Mouse (Mus musculus): Measurements from ENCODE around the gene Cand2. TPM values are rescaled to one million over a fixed set of nuclear protein-coding genes. Genes with fewer than 3 reads are reported as not detected.

The Cand2 gene
- polyA plus RNA-seq, 1 experiment from 2014 or later: 59.5 TPM

DNA sequence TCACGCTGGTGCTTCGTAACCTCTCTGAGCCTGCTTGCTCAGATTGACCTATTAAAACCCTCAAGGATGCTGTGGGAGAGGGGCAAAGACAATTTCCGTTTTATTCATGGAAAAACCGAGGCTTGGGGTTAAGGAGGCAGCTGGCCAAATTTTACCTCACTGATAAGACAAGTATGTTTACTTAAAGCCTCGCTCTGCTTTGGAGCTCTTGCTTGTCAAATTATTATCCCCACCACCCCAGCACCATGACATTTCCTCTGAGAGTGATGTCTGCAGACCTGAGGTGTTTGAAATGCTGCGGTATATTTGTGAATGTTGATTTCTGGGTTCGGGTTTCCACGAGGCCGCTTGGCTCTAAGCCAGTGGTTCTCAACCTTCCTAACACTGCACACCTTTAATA is 2.0 kb downstream of the Cand2 start:
- 0 out of 2 replicates have a peak overlapping the region, but pooled peaks have one; percentile 99 for H3K27ac ChIP-seq
- no peaks in the 10 kb centered on the region for H3K27me3 ChIP-seq (ENCODE audit: poor library complexity, severe bottlenecking)
- H3K4me1 ChIP-seq: peaks cover 34% of the 10 kb centered on the region
- no peak for DNase-seq (ENCODE audit: extremely low spot score, low spot score)
- no peaks in the 10 kb centered on the region; the same call in 1 of the 2 replicates for H3K9me3 ChIP-seq
- H3K4me3 ChIP-seq: peak overlapping the region; percentile 88
- WGBS: 90% methylated on average over 9 of the region's 9 CpGs
- H3K36me3 ChIP-seq (replicated peaks): peaks cover 49% of the 10 kb centered on the region

DNA sequence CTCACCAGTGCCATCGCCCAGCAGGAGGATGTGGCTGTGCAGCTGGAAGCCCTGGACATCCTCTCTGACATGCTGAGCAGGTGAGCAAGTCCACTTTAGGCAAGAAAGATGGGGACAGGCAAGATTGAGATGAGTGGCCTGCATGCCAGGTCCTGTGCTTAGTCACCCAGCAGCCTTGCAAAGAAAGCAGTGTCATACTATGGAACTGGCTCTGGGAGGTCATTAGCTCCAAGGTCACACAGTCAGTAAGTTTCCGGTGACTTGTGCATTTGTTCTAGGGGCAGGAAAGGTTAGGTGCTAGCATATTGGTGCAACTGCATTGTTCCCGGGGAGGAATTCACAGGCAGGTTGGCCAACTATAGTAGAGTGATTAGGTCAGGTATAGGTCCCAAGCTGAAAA is 8.4 kb downstream of the Cand2 start:
- H3K4me1 ChIP-seq: no peaks in the 10 kb centered on the region
- 95% methylated on average over 3 of the region's 3 CpGs for WGBS
- no peak overlapping the region for H3K27ac ChIP-seq
- H3K4me3 ChIP-seq: no peak overlapping the region
- peaks cover 97% of the 10 kb centered on the region for H3K36me3 ChIP-seq (replicated peaks)
- H3K9me3 ChIP-seq: no peaks in the 10 kb centered on the region
- no peaks in the 10 kb centered on the region for H3K27me3 ChIP-seq (ENCODE audit: poor library complexity, severe bottlenecking)
- no peak for DNase-seq (ENCODE audit: extremely low spot score, low spot score)

DNA sequence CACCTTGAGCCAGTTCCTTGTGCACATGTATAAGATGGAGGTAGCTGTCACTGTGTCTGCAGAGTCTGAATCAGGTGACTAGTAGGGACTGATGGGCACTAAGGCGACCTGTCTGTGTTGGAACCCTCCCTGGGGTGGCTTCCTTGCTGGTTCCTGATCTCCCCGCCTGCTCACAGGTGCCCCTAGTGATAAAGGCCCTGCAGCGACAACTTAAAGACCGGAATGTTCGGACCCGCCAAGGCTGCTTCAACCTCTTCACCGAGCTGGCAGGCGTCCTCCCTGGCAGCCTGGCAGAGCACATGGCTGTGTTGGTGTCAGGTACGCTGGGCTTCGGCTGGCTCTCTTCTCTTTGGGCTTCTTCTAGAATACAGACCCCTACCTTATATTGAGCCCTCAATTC is 16.7 kb downstream of the Cand2 start:
- Histone ChIP-seq H3K4me3 (no peak overlapping the region), H3K27me3 (ENCODE audit: poor library complexity, severe bottlenecking) (no peaks in the 10 kb centered on the region), H3K4me1 (no peaks in the 10 kb centered on the region), H3K9me3 (no peaks in the 10 kb centered on the region), H3K36me3 (replicated peaks) (peaks cover 100% of the 10 kb centered on the region), H3K27ac (no peak overlapping the region)
- 89% methylated on average over 10 of the region's 10 CpGs for WGBS
- no peak for DNase-seq (ENCODE audit: extremely low spot score, low spot score)

DNA sequence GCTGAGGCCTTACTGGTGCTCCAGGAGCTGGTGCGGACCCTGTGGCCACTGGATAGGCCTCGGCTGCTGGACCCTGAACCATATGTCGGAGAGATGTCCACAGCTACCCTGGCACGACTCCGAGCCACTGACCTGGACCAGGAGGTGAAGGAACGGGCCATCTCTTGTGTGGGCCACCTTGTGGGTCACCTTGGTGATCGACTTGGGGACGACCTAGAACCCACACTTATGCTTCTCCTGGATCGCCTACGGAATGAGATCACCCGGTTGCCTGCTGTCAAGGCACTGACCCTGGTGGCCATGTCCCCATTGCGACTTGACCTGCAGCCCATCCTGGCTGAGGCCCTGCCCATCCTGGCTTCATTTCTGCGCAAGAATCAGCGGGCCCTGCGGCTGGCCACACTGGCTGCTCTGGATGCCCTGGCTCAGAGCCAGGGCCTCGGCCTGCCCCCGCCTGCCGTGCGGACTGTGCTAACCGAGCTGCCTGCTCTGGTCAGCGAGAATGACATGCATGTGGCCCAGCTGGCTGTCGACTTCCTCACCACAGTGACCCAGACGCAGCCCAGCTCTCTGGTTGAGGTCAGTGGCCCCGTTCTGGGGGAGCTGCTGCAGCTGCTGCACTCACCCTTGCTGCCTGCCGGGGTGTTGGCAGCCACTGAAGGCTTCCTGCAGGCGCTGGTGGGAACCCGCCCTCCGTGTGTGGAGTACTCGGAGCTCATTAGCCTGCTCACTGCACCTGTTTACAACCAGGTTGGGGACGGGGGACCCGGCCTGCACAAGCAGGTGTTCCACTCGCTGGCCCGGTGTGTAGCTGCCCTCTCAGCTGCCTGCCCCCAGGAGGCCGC is 17.7 kb downstream of the Cand2 start:
- Histone ChIP-seq H3K4me1 (no peaks in the 10 kb centered on the region), H3K36me3 (replicated peaks) (peaks cover 100% of the 10 kb centered on the region), H3K4me3 (no peak overlapping the region), H3K27ac (no peak overlapping the region), H3K9me3 (no peaks in the 10 kb centered on the region), H3K27me3 (ENCODE audit: poor library complexity, severe bottlenecking) (no peaks in the 10 kb centered on the region)
- 94% methylated on average over 34 of the region's 34 CpGs for WGBS
- DNase-seq (ENCODE audit: extremely low spot score, low spot score): no peak

DNA sequence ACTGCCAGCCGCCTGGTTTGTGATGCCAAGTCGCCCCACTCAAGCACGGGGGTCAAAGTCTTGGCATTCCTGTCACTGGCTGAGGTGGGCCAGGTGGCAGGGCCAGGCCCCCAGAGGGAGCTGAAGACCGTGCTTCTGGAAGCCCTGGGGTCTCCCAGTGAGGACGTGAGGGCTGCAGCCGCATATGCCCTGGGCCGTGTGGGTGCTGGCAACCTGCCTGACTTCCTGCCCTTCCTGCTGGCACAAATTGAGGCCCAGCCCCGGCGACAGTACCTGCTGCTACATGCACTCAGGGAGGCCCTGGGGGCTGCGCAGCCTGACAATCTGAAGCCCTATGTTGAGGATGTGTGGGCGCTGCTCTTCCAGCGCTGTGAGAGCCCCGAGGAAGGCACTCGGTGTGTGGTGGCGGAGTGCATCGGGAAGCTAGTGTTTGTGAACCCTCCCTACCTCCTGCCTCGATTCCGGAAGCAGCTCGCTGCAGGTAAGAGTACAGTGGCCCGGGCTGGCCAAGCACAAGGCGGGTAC is 18.4 kb downstream of the Cand2 start:
- DNase-seq (ENCODE audit: extremely low spot score, low spot score): no peak
- Histone ChIP-seq H3K4me3 (no peak overlapping the region), H3K4me1 (no peaks in the 10 kb centered on the region), H3K27ac (no peak overlapping the region), H3K9me3 (no peaks in the 10 kb centered on the region), H3K27me3 (ENCODE audit: poor library complexity, severe bottlenecking) (no peaks in the 10 kb centered on the region), H3K36me3 (replicated peaks) (peaks cover 100% of the 10 kb centered on the region)
- 93% methylated on average over 21 of the region's 21 CpGs for WGBS

DNA sequence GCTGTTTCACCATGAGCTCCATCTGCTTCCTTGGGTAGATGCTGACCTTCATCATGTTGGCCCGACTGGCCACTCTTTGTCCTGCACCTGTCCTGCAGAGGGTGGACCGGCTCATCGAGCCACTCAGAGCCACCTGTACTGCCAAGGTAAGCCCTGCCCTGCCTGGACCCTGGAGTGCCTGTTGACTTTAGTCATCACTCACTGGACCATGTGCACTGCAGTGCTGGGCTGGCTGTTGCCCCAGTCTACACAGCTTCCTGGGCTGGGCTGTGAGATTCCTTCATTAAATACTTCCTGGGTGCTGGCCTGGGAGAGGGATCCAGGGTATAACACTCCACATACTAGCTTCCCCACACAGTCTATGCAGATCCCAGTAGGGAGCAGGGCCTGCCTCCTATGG is 27.5 kb downstream of the Cand2 start:
- Histone ChIP-seq H3K36me3 (replicated peaks) (peaks cover 100% of the 10 kb centered on the region), H3K27me3 (ENCODE audit: poor library complexity, severe bottlenecking) (no peaks in the 10 kb centered on the region), H3K27ac (no peak overlapping the region), H3K4me3 (no peak overlapping the region), H3K4me1 (peaks cover 18% of the 10 kb centered on the region), H3K9me3 (no peaks in the 10 kb centered on the region)
- WGBS: 93% methylated on average over 3 of the region's 3 CpGs
- no peak for DNase-seq (ENCODE audit: extremely low spot score, low spot score)

DNA sequence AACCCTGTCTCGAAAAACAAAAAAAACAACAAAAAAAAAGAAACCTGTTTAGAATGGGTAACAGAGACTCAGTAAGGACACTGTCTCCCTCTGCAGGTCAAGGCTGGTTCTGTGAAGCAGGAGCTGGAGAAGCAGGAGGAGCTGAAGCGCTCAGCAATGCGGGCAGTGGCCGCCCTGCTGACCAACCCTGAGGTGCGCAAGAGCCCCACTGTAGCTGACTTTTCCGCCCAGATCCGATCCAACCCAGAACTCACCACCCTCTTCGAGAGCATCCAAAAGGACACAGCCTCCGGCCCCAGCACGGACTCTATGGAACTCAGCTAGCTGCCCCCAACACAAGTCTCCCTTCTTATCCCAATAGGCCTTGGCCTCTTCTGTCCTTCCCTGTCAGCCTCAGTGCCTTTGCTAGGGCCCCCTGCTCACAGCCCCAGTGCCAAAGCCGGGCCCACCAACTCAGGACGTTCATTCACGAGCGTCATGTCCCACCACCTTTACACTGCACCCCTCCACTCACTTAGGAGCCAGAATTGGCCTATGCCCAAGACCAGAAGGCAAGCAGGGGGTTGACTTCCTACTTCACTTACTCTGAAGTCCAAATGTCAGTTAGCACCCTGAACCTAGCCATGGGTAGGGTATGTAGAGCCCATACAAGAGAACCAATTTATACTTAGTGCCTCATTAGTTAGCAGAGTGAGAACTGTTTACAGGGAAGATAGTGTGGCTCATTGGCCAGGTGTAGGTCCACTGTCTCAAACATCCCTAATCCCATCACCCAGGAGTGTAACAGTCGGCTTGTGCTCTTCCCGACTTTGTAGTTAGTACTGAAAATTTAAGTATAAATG is 29.4 kb downstream of the Cand2 start:
- no peak overlapping the region for H3K27ac ChIP-seq
- DNase-seq (ENCODE audit: extremely low spot score, low spot score): peak; percentile 63
- WGBS: 52% methylated on average over 16 of the region's 16 CpGs
- no peaks in the 10 kb centered on the region for H3K9me3 ChIP-seq
- H3K36me3 ChIP-seq (replicated peaks): peaks cover 90% of the 10 kb centered on the region
- peaks cover 25% of the 10 kb centered on the region for H3K4me1 ChIP-seq
- no peaks in the 10 kb centered on the region for H3K27me3 ChIP-seq (ENCODE audit: poor library complexity, severe bottlenecking)
- peak overlapping the region; percentile 2; the same call in 1 of the 2 replicates for H3K4me3 ChIP-seq

DNA sequence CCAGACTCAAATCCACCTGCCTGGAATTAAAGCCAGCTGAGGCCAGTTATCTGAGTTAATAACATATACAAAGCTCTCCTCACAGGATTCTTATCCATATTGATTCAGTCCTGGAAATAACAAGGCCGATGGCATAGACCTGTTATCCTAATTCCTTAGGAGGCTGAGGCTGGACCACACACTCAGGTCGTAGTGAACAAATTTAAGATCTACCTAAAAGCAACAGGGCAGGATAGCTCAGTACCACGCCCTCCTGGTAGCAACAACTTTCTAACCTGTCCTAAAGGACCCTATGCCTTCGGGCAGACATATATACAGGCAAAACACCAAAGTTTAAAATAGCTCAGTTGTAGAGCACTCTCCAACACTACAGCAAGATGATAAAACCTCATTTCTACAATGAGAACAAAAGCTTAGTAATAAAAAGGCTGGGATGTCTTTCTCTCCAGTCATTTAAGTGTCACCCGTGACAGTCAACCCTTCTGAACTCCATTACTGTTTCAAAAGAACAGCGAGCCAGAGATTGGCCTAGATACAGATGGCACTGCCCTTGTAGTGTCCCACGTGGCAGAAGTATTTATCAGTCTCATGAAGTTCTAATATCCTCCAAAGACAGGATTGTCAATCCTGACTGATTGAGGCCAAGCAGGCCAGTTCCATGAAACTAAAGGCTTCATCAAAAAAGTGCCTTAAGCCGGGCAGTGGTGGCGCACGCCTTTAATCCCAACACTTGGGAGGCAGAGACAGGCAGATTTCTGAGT is 30.3 kb downstream of the Cand2 start:
- Histone ChIP-seq H3K9me3 (no peaks in the 10 kb centered on the region), H3K27ac (no peak overlapping the region), H3K4me1 (peaks cover 25% of the 10 kb centered on the region), H3K27me3 (ENCODE audit: poor library complexity, severe bottlenecking) (no peaks in the 10 kb centered on the region), H3K36me3 (replicated peaks) (peaks cover 82% of the 10 kb centered on the region), H3K4me3 (no peak overlapping the region)
- no peak for DNase-seq (ENCODE audit: extremely low spot score, low spot score)
- 76% methylated on average over 10 of the region's 10 CpGs for WGBS

DNA sequence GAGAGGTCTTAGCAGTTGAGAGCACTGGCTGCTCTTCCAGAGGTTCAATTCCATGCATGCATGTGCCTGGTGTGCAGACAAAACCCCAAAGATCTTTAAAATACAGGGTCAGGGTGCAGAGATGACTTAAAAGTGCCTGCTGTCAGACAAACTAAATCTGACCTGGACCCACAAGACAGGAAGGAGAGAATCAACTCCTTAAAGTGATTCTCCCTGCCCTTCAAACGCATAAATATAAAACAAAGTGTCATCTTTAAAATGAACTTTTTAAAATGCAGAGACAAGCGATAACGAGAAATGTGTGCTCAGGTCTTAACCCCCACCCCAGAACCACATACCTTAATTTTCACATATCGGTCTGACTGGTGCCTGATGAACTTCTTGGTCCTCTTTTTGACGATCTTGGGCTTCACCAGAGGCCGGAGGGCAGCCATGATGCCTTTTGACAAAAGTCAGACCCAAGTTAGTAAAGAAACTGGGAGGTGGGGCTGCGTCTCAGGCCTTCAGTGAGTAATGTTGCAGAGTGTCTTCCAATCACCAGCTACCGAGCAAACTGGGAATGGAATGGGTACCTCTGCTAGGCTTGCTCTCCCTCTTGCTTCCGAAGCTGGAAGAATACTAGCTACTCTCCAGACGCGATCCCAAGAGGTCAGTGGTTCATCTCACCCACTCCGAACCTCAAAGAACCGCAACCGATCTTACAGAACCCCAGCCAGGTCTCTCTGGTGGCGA is 33.3 kb downstream of the Cand2 start:
- H3K4me3 ChIP-seq: peak overlapping the region; percentile 100
- no peaks in the 10 kb centered on the region for H3K27me3 ChIP-seq (ENCODE audit: poor library complexity, severe bottlenecking)
- H3K9me3 ChIP-seq: no peaks in the 10 kb centered on the region
- WGBS: 4% methylated on average over 15 of the region's 15 CpGs
- peak overlapping the region; percentile 100 for H3K27ac ChIP-seq
- peaks cover 25% of the 10 kb centered on the region for H3K4me1 ChIP-seq
- peak; percentile 26 for DNase-seq (ENCODE audit: extremely low spot score, low spot score)
- peaks cover 52% of the 10 kb centered on the region for H3K36me3 ChIP-seq (replicated peaks)

DNA sequence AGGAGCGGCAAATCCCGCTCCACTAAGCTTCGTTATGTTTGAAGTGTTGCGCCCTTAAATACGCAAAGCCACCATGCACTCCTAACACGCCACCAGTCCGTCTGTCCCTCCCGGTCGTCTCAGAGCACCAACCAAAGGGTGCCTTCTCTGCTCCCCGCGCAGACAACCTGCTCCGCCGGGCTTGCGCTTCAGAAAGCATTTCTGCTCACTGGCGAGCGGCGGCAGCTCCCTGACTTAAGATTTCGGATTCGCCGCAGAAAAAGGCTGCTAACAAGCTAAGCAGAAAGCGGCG is 33.8 kb downstream of the Cand2 start:
- no peaks in the 10 kb centered on the region for H3K27me3 ChIP-seq (ENCODE audit: poor library complexity, severe bottlenecking)
- H3K4me1 ChIP-seq: peaks cover 25% of the 10 kb centered on the region
- H3K36me3 ChIP-seq (replicated peaks): peaks cover 46% of the 10 kb centered on the region
- no peaks in the 10 kb centered on the region for H3K9me3 ChIP-seq
- DNase-seq (ENCODE audit: extremely low spot score, low spot score): no peak
- WGBS: 0% methylated on average over 22 of the region's 22 CpGs
- H3K27ac ChIP-seq: peak overlapping the region; percentile 100
- peak overlapping the region; percentile 100 for H3K4me3 ChIP-seq

DNA sequence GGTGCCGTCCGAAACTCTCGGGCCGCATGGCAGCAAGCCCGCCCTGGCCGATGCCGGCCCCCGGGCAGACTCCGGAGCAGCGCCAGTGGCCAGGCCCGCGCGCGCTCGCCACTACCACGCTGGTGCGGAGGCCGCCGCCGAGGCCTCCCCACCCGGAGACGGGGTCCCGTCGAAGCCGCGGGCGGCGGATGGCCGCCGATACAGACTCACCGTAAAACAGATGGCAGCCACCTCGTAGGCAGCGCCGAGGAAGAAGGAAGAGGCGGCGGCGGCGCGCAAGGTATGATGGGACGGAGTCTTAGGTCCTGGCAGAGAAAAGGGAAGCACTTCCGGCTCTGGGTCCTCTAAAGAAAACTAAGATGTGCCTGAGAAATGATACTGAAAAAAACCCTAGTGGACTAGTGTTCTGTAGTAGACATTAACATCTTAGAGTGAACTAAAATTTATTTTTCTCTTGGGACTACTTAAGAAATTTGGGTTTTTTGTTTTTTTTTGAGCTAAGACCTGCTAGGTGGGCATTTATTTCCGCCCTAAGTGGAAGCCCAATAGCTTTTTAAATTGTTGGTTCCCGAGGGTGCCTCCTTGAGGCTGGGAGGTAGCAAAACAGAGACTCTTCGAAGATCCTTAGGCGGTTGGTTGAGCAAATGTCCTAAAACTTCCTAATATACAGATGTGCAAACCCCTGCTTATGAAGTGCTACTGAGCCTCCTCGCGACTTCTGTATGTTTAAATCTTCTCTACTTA is 34.3 kb downstream of the Cand2 start, which contains the start of gene Rpl32:
Gene Rpl32, minus strand, starts transcription at position 260 of the 744 bp plus-strand sequence.
- H3K36me3 ChIP-seq (replicated peaks): peaks cover 41% of the 10 kb centered on the region
- no peaks in the 10 kb centered on the region for H3K27me3 ChIP-seq (ENCODE audit: poor library complexity, severe bottlenecking)
- under 1% methylated on average over 46 of the region's 47 CpGs for WGBS
- DNase-seq (ENCODE audit: extremely low spot score, low spot score): peak; percentile 87
- H3K4me1 ChIP-seq: peaks cover 24% of the 10 kb centered on the region
- H3K9me3 ChIP-seq: no peaks in the 10 kb centered on the region
- peak within 1 kb of the TSS; percentile 100 for H3K27ac ChIP-seq
- peak within 1 kb of the TSS; percentile 100 for H3K4me3 ChIP-seq
